Mouse (Mus musculus): ENCODE data around the gene Tex45. TPM values are rescaled to one million over a fixed set of nuclear protein-coding genes. Genes with fewer than 3 reads are reported as not detected.

The Tex45 gene
- polyA plus RNA-seq, 1 experiment from 2014 or later, result 0.14 TPM

GRCm38 (mm10) chr8:3439510-3439909 lies 31.2 kb upstream of the Tex45 start:
- Histone ChIP-seq H3K4me3 (ENCODE audit: low read depth, low read length) (no peak overlapping the region), H3K36me3 (replicated peaks; ENCODE audit: control insufficient read depth, insufficient read depth, low read depth, low read length) (peaks cover 10% of the 10 kb centered on the region), H3K4me1 (ENCODE audit: control insufficient read depth, insufficient read depth, low read length) (no peaks in the 10 kb centered on the region), H3K27ac (replicated peaks; ENCODE audit: low read depth, low read length) (no peak overlapping the region), H3K4me2 (ENCODE audit: low read depth, low read length) (no peak overlapping the region), H3K27me3 (ENCODE audit: control insufficient read depth, insufficient read depth, low read length) (no peaks in the 10 kb centered on the region), H3K9ac (replicated peaks; ENCODE audit: low read length) (no peak overlapping the region), H3K9me3 (replicated peaks; ENCODE audit: control insufficient read depth, low read length) (no peaks in the 10 kb centered on the region)
- ATAC-seq (replicated peaks; ENCODE audit: insufficient number of reproducible peaks, low FRiP score, low TSS enrichment, low read depth) (no peak), DNase-seq (ENCODE audit: low spot score) (peak; percentile 33)
- whole genome bisulfite sequencing, result 83% methylated on average over 12 of the region's 12 CpGs

- Histone ChIP-seq H3K27me3 (ENCODE audit: control insufficient read depth, insufficient read depth, low read length) (no peaks in the 10 kb centered on the region), H3K9me3 (replicated peaks; ENCODE audit: control insufficient read depth, low read length) (no peaks in the 10 kb centered on the region), H3K4me1 (ENCODE audit: control insufficient read depth, insufficient read depth, low read length) (no peaks in the 10 kb centered on the region), H3K9ac (replicated peaks; ENCODE audit: low read length) (no peak overlapping the region), H3K4me2 (ENCODE audit: low read depth, low read length) (no peak overlapping the region), H3K36me3 (replicated peaks; ENCODE audit: control insufficient read depth, insufficient read depth, low read depth, low read length) (peaks cover 12% of the 10 kb centered on the region), H3K27ac (replicated peaks; ENCODE audit: low read depth, low read length) (no peak overlapping the region), H3K4me3 (ENCODE audit: low read depth, low read length) (no peak overlapping the region)
- ATAC-seq (replicated peaks; ENCODE audit: insufficient number of reproducible peaks, low FRiP score, low TSS enrichment, low read depth) (no peak), DNase-seq (ENCODE audit: low spot score) (no peak)
- WGBS, result 83% methylated on average over 2 of the region's 2 CpGs
Observed at GRCm38 (mm10) chr8:3449226-3449625, 21.4 kb upstream of the Tex45 start.

GRCm38 (mm10) chr8:3450670-3451069 lies 20.0 kb upstream of the Tex45 start:
- ATAC-seq (replicated peaks; ENCODE audit: insufficient number of reproducible peaks, low FRiP score, low TSS enrichment, low read depth), result no peak
- 35% methylated on average over 5 of the region's 5 CpGs for WGBS
- Histone ChIP-seq H3K9ac (replicated peaks; ENCODE audit: low read length) (no peak overlapping the region), H3K27me3 (ENCODE audit: control insufficient read depth, insufficient read depth, low read length) (no peaks in the 10 kb centered on the region), H3K9me3 (replicated peaks; ENCODE audit: control insufficient read depth, low read length) (no peaks in the 10 kb centered on the region), H3K27ac (replicated peaks; ENCODE audit: low read depth, low read length) (no peak overlapping the region), H3K4me1 (ENCODE audit: control insufficient read depth, insufficient read depth, low read length) (no peaks in the 10 kb centered on the region), H3K36me3 (replicated peaks; ENCODE audit: control insufficient read depth, insufficient read depth, low read depth, low read length) (peaks cover 12% of the 10 kb centered on the region), H3K4me2 (ENCODE audit: low read depth, low read length) (no peak overlapping the region), H3K4me3 (ENCODE audit: low read depth, low read length) (no peak overlapping the region)
- DNase-seq (ENCODE audit: low spot score), result peak; percentile 73

GRCm38 (mm10) chr8:3451992-3452391 lies 18.7 kb upstream of the Tex45 start:
- WGBS, result 95% methylated on average over 25 of the region's 25 CpGs
- DNase-seq (ENCODE audit: low spot score), result no peak
- Histone ChIP-seq H3K9me3 (replicated peaks; ENCODE audit: control insufficient read depth, low read length) (no peaks in the 10 kb centered on the region), H3K4me2 (ENCODE audit: low read depth, low read length) (no peak overlapping the region), H3K36me3 (replicated peaks; ENCODE audit: control insufficient read depth, insufficient read depth, low read depth, low read length) (peaks cover 12% of the 10 kb centered on the region), H3K27ac (replicated peaks; ENCODE audit: low read depth, low read length) (no peak overlapping the region), H3K9ac (replicated peaks; ENCODE audit: low read length) (no peak overlapping the region), H3K4me3 (ENCODE audit: low read depth, low read length) (no peak overlapping the region), H3K27me3 (ENCODE audit: control insufficient read depth, insufficient read depth, low read length) (no peaks in the 10 kb centered on the region), H3K4me1 (ENCODE audit: control insufficient read depth, insufficient read depth, low read length) (no peaks in the 10 kb centered on the region)
- ATAC-seq (replicated peaks; ENCODE audit: insufficient number of reproducible peaks, low FRiP score, low TSS enrichment, low read depth), result no peak

- H3K9ac ChIP-seq (replicated peaks; ENCODE audit: low read length), result no peak overlapping the region
- ATAC-seq (replicated peaks; ENCODE audit: insufficient number of reproducible peaks, low FRiP score, low TSS enrichment, low read depth), result no peak
- no peak overlapping the region for H3K4me3 ChIP-seq (ENCODE audit: low read depth, low read length)
- H3K27me3 ChIP-seq (ENCODE audit: control insufficient read depth, insufficient read depth, low read length), result no peaks in the 10 kb centered on the region
- 91% methylated on average over 2 of the region's 2 CpGs for WGBS
- H3K4me1 ChIP-seq (ENCODE audit: control insufficient read depth, insufficient read depth, low read length), result no peaks in the 10 kb centered on the region
- no peak for DNase-seq (ENCODE audit: low spot score)
- H3K9me3 ChIP-seq (replicated peaks; ENCODE audit: control insufficient read depth, low read length), result no peaks in the 10 kb centered on the region
- H3K36me3 ChIP-seq (replicated peaks; ENCODE audit: control insufficient read depth, insufficient read depth, low read depth, low read length), result no peaks in the 10 kb centered on the region
- no peak overlapping the region for H3K27ac ChIP-seq (replicated peaks; ENCODE audit: low read depth, low read length)
- H3K4me2 ChIP-seq (ENCODE audit: low read depth, low read length), result no peak overlapping the region
Observed at GRCm38 (mm10) chr8:3463248-3463647, 7.4 kb upstream of the Tex45 start.

GRCm38 (mm10) chr8:3464309-3464708 lies 6.4 kb upstream of the Tex45 start:
- WGBS, result 45% methylated on average over 5 of the region's 5 CpGs
- Histone ChIP-seq H3K27ac (replicated peaks; ENCODE audit: low read depth, low read length) (no peak overlapping the region), H3K9ac (replicated peaks; ENCODE audit: low read length) (no peak overlapping the region), H3K4me2 (ENCODE audit: low read depth, low read length) (no peak overlapping the region), H3K9me3 (replicated peaks; ENCODE audit: control insufficient read depth, low read length) (no peaks in the 10 kb centered on the region), H3K4me3 (ENCODE audit: low read depth, low read length) (no peak overlapping the region), H3K4me1 (ENCODE audit: control insufficient read depth, insufficient read depth, low read length) (no peaks in the 10 kb centered on the region), H3K36me3 (replicated peaks; ENCODE audit: control insufficient read depth, insufficient read depth, low read depth, low read length) (no peaks in the 10 kb centered on the region), H3K27me3 (ENCODE audit: control insufficient read depth, insufficient read depth, low read length) (no peaks in the 10 kb centered on the region)
- ATAC-seq (replicated peaks; ENCODE audit: insufficient number of reproducible peaks, low FRiP score, low TSS enrichment, low read depth) (no peak), DNase-seq (ENCODE audit: low spot score) (peak; percentile 71)

GRCm38 (mm10) chr8:3467006-3467885 lies 3.4 kb upstream of the Tex45 start, which contains the start of gene Pex11g:
Gene Pex11g (minus strand): TSS chr8:3467680.
- 0 out of 2 replicates have a peak within 1 kb of the TSS, but pooled peaks have one; percentile 38 for H3K27ac ChIP-seq (replicated peaks; ENCODE audit: low read depth, low read length)
- peak; percentile 98 for DNase-seq (ENCODE audit: low spot score)
- H3K27me3 ChIP-seq (ENCODE audit: control insufficient read depth, insufficient read depth, low read length), result no peaks in the 10 kb centered on the region
- H3K4me3 ChIP-seq (ENCODE audit: low read depth, low read length), result peak within 1 kb of the TSS; percentile 36
- H3K36me3 ChIP-seq (replicated peaks; ENCODE audit: control insufficient read depth, insufficient read depth, low read depth, low read length), result no peaks in the 10 kb centered on the region
- H3K9ac ChIP-seq (replicated peaks; ENCODE audit: low read length), result peak within 1 kb of the TSS; percentile 61
- WGBS, result 7% methylated on average over 32 of the region's 32 CpGs
- H3K9me3 ChIP-seq (replicated peaks; ENCODE audit: control insufficient read depth, low read length), result no peaks in the 10 kb centered on the region
- peak; percentile 89 for ATAC-seq (replicated peaks; ENCODE audit: insufficient number of reproducible peaks, low FRiP score, low TSS enrichment, low read depth)
- peak within 1 kb of the TSS; percentile 38 for H3K4me2 ChIP-seq (ENCODE audit: low read depth, low read length)
- H3K4me1 ChIP-seq (ENCODE audit: control insufficient read depth, insufficient read depth, low read length), result no peaks in the 10 kb centered on the region

GRCm38 (mm10) chr8:3467886-3468545 lies 2.6 kb upstream of the Tex45 start:
- DNase-seq (ENCODE audit: low spot score) (peak; percentile 17), ATAC-seq (replicated peaks; ENCODE audit: insufficient number of reproducible peaks, low FRiP score, low TSS enrichment, low read depth) (peak; percentile 1; the same call in 1 of the 2 replicates)
- Histone ChIP-seq H3K27ac (replicated peaks; ENCODE audit: low read depth, low read length) (0 out of 2 replicates have a peak overlapping the region, but pooled peaks have one; percentile 38), H3K4me2 (ENCODE audit: low read depth, low read length) (peak overlapping the region; percentile 38), H3K4me1 (ENCODE audit: control insufficient read depth, insufficient read depth, low read length) (no peaks in the 10 kb centered on the region), H3K36me3 (replicated peaks; ENCODE audit: control insufficient read depth, insufficient read depth, low read depth, low read length) (no peaks in the 10 kb centered on the region), H3K9me3 (replicated peaks; ENCODE audit: control insufficient read depth, low read length) (no peaks in the 10 kb centered on the region), H3K27me3 (ENCODE audit: control insufficient read depth, insufficient read depth, low read length) (no peaks in the 10 kb centered on the region), H3K9ac (replicated peaks; ENCODE audit: low read length) (peak overlapping the region; percentile 61), H3K4me3 (ENCODE audit: low read depth, low read length) (peak overlapping the region; percentile 36)
- 58% methylated on average over 8 of the region's 9 CpGs for WGBS

All from embryonic facial prominence, embryonic 11.5 days (tissue).